Mouse (Mus musculus) kidney, embryonic 16.5 days (tissue): ENCODE results near the gene Syt17. TPM values are rescaled to one million over a fixed set of nuclear protein-coding genes. Genes with fewer than 3 reads are reported as not detected.

Experiments
- ATAC-seq: fragments of 200-750 bp; cut with Nextera tagmentation; 2 replicates; pipeline ENCODE4 v1.8.0; 2017; ENCODE audit warnings: moderate TSS enrichment; ENCODE audit not compliant: low FRiP score, low TSS enrichment
- H3K27ac ChIP-seq: fragments of 300-500 bp; sonication (generic); 2 replicates; pipeline ENCODE4 v1.5.1; 2014; ENCODE audit warnings: low read length
- H3K27me3 ChIP-seq: fragments of 300-500 bp; sonication (generic); 2 replicates; pipeline ENCODE4 v1.6.1; 2014; ENCODE audit warnings: low read length, control low read depth, mixed read lengths; ENCODE audit not compliant: insufficient read depth
- H3K36me3 ChIP-seq: fragments of 300-500 bp; sonication (generic); 2 replicates; pipeline ENCODE4 v1.6.1; 2014; ENCODE audit warnings: low read length, control low read depth, mixed read lengths; ENCODE audit not compliant: insufficient read depth
- H3K4me1 ChIP-seq: fragments of 300-500 bp; sonication (generic); 2 replicates; pipeline ENCODE4 v1.6.1; 2014; ENCODE audit warnings: low read length, control low read depth, mixed read lengths; ENCODE audit not compliant: insufficient read depth
- H3K4me2 ChIP-seq: fragments of 300-500 bp; sonication (generic); replicated peaks from 2 replicates; pipeline ENCODE4 v1.6.1; 2014; ENCODE audit warnings: low read depth, low read length
- H3K4me3 ChIP-seq: fragments of 300-500 bp; sonication (generic); 2 replicates; pipeline ENCODE4 v1.5.1; 2014; ENCODE audit warnings: mild to moderate bottlenecking, low read length
- H3K9ac ChIP-seq: fragments of 300-500 bp; sonication (generic); replicated peaks from 2 replicates; pipeline ENCODE4 v1.6.1; 2014; ENCODE audit warnings: low read length
- H3K9me3 ChIP-seq: fragments of 300-500 bp; sonication (generic); 2 replicates; pipeline ENCODE4 v1.6.1; 2016; ENCODE audit warnings: low read length, control low read depth
- WGBS: fragments of 180-500 bp; shearing (Covaris S2); extraction: QIAGEN DNeasy Blood & Tissue Kit; methylation state at CpG from one replicate; pipeline ENCODE4 v1.1.7; 2014; 5-methylcytosine and 5-hydroxymethylcytosine counted together
- polyA plus RNA-seq: library from polyadenylated mRNA; unstranded; fragments of >200 nt; fragmentation: Nextera tagmentation; extraction: Ambion mirVana; gene quantifications from 2 replicates; pipeline ENCODE4 v1.2.1, GENCODE M21; 2015

Gene Syt17
- polyA plus RNA-seq, 1 experiment from 2014 or later, result 12.6 TPM

DNA sequence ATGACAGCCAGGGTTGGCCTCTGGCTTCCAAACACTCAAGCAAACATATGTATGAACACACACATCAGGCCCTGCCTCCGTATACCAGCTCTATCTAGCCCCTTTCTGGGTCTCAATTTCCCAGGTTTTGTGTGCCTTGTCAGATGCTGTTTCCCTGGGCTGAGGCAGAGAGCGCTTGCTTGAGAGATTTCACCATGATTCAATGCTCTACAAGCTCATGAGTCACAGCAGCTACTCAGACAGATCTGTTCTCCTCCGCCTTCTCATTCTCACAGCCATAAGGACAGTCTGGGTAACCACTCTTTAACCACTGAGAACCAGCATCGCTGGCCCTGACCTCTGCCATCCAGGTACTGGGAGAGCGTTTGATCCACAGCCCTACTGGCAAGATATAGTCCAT is 57.3 kb downstream of the Syt17 start:
- 94% methylated on average over 5 of the region's 5 CpGs for WGBS
- ATAC-seq, result no peak
- Histone ChIP-seq H3K27ac (no peak overlapping the region), H3K9me3 (no peaks in the 10 kb centered on the region), H3K4me3 (no peak overlapping the region), H3K9ac (no peak overlapping the region), H3K4me2 (no peak overlapping the region), H3K27me3 (no peaks in the 10 kb centered on the region), H3K4me1 (no peaks in the 10 kb centered on the region), H3K36me3 (no peaks in the 10 kb centered on the region)

DNA sequence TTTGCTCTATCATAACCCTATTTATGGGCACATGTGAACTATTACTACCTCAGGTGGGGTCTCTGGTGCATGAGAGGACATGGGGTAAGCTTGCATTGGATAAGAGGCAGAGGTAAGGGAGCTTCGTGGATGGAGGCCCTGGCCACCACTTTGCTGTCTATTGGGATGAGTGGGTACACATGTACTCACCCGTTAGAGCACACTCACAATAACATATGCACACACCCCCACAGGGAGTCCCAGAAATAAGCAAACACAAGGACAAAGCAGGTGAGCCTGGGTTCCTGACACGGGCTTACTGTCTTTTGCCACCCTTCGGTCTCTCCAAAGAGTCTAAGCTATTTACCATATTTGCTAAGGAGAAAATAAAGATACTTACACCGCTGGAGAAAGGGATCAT is 67.0 kb downstream of the Syt17 start:
- H3K36me3 ChIP-seq, result no peaks in the 10 kb centered on the region
- 87% methylated on average over 5 of the region's 5 CpGs for WGBS
- H3K4me2 ChIP-seq, result no peak overlapping the region
- no peak overlapping the region for H3K9ac ChIP-seq
- ATAC-seq, result no peak
- no peak overlapping the region for H3K4me3 ChIP-seq
- no peaks in the 10 kb centered on the region for H3K4me1 ChIP-seq
- no peaks in the 10 kb centered on the region for H3K9me3 ChIP-seq
- no peaks in the 10 kb centered on the region for H3K27me3 ChIP-seq
- H3K27ac ChIP-seq, result no peak overlapping the region

DNA sequence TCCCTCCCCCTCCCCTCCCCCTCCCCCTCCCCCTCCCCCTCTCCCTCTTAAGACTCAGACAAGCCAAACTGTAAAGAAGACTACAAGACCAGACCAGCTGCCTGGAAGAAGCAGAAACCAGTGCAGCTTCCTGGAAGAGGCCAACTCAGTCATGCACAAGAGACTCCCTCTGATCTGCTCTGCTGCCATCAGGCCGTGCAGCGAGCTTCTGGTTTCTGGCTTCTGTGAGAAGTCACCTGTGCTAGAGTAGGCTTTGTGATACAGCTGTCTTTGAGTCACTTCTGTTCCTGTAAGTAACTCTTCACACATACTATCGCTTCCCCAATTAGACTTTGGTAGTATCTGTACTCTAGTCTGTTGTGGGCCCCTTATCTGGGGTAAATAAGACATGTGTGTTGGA is 68.0 kb downstream of the Syt17 start:
- no peak overlapping the region for H3K9ac ChIP-seq
- no peaks in the 10 kb centered on the region for H3K27me3 ChIP-seq
- no peak overlapping the region for H3K4me2 ChIP-seq
- 0 out of 2 replicates have a peak, but pooled peaks have one; percentile 46 for ATAC-seq
- H3K4me3 ChIP-seq, result no peak overlapping the region
- no peaks in the 10 kb centered on the region for H3K4me1 ChIP-seq
- no peaks in the 10 kb centered on the region for H3K36me3 ChIP-seq
- WGBS, result 62% methylated on average over 3 of the region's 3 CpGs
- no peak overlapping the region for H3K27ac ChIP-seq
- H3K9me3 ChIP-seq, result no peaks in the 10 kb centered on the region

DNA sequence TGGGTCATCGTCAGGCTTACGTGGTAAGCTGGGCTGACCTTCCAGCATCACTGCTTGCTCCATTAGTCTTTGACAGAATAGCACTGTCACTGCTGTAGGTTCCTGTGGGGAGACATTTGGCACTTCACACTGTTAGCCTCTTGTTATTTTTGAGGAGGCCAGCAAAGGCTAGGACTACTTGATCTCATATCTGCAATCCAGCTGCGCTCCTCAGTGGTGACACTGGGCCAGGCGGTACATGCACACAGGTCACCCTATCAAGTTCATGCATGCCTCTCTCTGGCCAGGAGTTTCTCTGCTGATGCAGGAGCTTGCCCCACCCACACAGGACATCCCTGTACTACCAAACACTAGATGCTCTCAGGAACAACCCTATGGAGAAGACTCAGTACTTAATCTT is 71.4 kb downstream of the Syt17 start:
- Histone ChIP-seq H3K36me3 (no peaks in the 10 kb centered on the region), H3K27ac (no peak overlapping the region), H3K9me3 (no peaks in the 10 kb centered on the region), H3K4me1 (no peaks in the 10 kb centered on the region), H3K4me2 (no peak overlapping the region), H3K9ac (no peak overlapping the region), H3K4me3 (no peak overlapping the region), H3K27me3 (no peaks in the 10 kb centered on the region)
- ATAC-seq, result no peak
- WGBS, result 89% methylated on average over 4 of the region's 4 CpGs

DNA sequence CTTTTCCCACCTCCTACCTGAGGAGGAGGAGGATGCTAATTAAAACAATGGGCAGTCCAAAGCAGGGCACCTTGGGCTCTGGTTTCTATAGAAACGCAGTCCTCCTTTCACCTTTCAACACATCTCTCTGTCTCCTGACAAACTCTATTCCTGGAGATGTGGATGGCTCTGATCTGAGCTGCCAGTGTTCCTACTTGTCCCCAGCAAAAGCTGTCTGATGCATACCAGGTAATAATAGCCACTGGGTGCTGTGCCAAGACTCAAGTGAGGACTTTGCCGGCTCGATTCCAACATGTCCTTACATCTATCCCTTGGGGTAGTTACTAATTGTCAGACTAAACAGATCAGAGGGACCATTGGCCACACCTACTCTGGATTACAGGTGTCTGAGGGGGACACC is 72.7 kb downstream of the Syt17 start:
- H3K4me2 ChIP-seq, result no peak overlapping the region
- H3K27ac ChIP-seq, result no peak overlapping the region
- H3K9ac ChIP-seq, result no peak overlapping the region
- no peaks in the 10 kb centered on the region for H3K4me1 ChIP-seq
- WGBS, result 92% methylated on average over 3 of the region's 3 CpGs
- no peak overlapping the region for H3K4me3 ChIP-seq
- H3K36me3 ChIP-seq, result no peaks in the 10 kb centered on the region
- no peaks in the 10 kb centered on the region for H3K27me3 ChIP-seq
- H3K9me3 ChIP-seq, result no peaks in the 10 kb centered on the region
- no peak for ATAC-seq

DNA sequence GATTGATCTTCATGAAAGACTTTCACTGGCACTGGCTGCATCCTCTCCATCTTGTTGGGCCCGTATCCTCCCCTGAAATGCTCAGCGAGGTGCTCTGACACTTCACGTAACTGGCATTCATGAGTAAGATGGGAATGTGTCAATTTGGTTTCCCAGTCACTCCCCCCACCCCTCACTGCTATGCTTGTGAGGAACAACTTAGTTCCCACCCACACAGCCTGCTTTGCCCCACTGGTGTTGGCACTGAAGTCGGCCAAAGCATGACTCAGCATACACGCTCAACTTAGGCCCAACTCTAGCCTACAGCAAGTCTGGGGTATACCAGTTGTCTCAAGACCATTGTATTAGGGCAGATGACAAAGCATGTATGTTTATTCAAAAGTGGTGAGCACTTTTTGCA is 76.7 kb downstream of the Syt17 start:
- Histone ChIP-seq H3K4me1 (no peaks in the 10 kb centered on the region), H3K36me3 (no peaks in the 10 kb centered on the region), H3K27ac (no peak overlapping the region), H3K9me3 (no peaks in the 10 kb centered on the region), H3K27me3 (no peaks in the 10 kb centered on the region), H3K4me3 (no peak overlapping the region), H3K9ac (no peak overlapping the region), H3K4me2 (no peak overlapping the region)
- ATAC-seq, result no peak
- 92% methylated on average over 5 of the region's 5 CpGs for WGBS

DNA sequence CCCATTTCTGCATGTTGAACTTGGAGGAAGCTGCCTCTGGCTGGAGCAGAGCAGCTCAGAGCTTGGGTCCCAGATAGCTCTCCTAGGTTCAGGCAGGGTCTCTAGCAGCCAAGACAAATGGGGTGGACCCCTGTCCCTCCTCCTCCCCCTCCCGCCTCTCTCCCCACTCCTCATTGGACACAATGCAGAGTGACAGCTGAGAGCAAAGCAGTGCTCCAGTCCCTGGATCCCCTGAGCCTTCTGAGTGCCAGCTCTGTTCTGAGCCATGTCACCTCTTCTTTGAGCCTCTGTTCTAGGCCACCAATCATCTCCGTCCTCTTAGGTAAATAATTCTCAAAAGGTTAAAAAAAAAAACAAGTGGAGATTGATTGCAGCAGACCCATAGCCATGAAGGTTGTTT is 78.3 kb downstream of the Syt17 start:
- Histone ChIP-seq H3K9ac (no peak overlapping the region), H3K9me3 (no peaks in the 10 kb centered on the region), H3K36me3 (no peaks in the 10 kb centered on the region), H3K27ac (peak overlapping the region; percentile 46), H3K4me3 (no peak overlapping the region), H3K27me3 (no peaks in the 10 kb centered on the region), H3K4me1 (peaks cover under 1% of the 10 kb centered on the region; the same call in 1 of the 2 replicates), H3K4me2 (no peak overlapping the region)
- WGBS, result 53% methylated on average over 2 of the region's 2 CpGs
- peak; percentile 31; the same call in 1 of the 2 replicates for ATAC-seq

DNA sequence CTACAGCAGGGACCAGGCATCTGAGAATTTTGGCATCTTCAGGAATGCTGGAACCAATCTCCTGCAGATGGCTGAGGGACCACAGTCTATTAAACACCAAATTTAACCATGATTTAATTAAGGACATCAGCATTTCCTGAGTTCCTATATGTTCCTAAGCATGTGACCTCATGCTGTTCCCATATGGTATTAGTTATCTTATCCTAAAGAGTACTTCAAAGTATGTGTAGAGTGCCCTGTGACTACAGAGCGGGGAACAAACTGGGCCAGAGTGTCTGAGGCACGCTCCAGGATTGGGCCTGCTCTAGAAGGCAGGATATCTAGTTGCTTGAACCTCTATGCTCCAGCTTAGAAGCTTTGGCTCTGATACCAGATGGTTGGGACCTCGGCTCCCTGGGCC is 82.1 kb downstream of the Syt17 start:
- H3K4me1 ChIP-seq, result peaks cover 8% of the 10 kb centered on the region; the same call in 1 of the 2 replicates
- H3K27me3 ChIP-seq, result no peaks in the 10 kb centered on the region
- WGBS, result 90% methylated on average over 3 of the region's 3 CpGs
- H3K27ac ChIP-seq, result no peak overlapping the region
- no peak overlapping the region for H3K4me3 ChIP-seq
- no peak overlapping the region for H3K9ac ChIP-seq
- H3K9me3 ChIP-seq, result no peaks in the 10 kb centered on the region
- H3K4me2 ChIP-seq, result no peak overlapping the region
- no peaks in the 10 kb centered on the region for H3K36me3 ChIP-seq
- ATAC-seq, result no peak

DNA sequence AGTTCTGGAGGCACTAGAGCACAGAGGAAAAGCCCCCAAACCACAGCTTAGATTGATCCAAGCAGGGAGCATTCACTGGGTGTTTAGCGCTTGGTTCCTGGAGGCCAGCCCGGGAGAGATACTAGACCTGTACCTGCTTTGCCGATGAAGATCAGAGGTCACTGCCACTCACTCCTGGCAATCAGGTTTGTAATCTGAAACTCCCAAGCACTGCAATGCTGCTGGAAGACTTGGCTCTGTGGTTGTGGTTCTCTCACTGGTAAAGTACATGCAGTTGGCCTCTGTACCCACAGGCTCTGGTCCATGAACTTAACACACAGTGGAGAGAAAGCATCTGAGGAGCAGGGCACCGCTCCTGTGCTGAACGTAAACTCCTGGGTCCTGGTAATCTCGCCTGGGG is 82.8 kb downstream of the Syt17 start:
- no peak overlapping the region for H3K4me3 ChIP-seq
- H3K27me3 ChIP-seq, result no peaks in the 10 kb centered on the region
- no peak for ATAC-seq
- no peaks in the 10 kb centered on the region for H3K9me3 ChIP-seq
- H3K9ac ChIP-seq, result no peak overlapping the region
- H3K4me1 ChIP-seq, result peaks cover 8% of the 10 kb centered on the region; the same call in 1 of the 2 replicates
- no peaks in the 10 kb centered on the region for H3K36me3 ChIP-seq
- no peak overlapping the region for H3K4me2 ChIP-seq
- 51% methylated on average over 6 of the region's 6 CpGs for WGBS
- peak overlapping the region; percentile 79 for H3K27ac ChIP-seq

DNA sequence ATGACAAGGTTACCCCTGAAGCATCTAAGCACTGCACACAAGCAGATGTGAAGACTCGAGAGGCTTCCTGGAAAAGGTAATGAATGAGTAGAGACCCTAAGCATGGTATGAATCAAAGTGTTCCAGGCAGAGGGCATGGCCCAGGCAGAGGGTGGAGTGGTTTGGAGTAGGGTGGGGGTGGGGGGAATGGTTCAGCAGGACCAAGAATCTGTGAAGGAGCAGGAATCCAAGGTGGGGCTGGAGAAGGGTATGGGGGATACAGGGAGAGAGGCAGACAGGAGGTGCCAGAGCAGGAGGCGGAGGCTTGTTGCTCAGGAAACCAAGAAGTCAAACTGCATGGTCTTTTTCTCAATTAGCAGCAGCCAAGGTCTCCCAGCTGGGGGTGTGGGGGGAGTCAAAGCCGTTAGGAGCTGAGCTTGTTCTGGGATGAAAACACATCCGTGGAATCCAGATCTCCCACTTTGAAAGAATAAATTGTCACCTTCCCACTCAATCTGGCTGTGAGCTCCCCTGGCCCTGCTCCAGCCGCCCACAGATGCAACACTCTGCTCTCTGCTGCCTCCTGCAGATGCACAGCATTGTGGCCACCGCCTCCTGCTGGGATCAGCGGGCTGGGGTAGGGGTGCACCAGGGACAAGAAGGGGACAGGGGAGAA is 83.5 kb downstream of the Syt17 start:
- H3K4me2 ChIP-seq, result no peak overlapping the region
- 36% methylated on average over 7 of the region's 7 CpGs for WGBS
- peak; percentile 28; the same call in 1 of the 2 replicates for ATAC-seq
- H3K9ac ChIP-seq, result no peak overlapping the region
- peaks cover 8% of the 10 kb centered on the region; the same call in 1 of the 2 replicates for H3K4me1 ChIP-seq
- peak overlapping the region; percentile 79 for H3K27ac ChIP-seq
- no peaks in the 10 kb centered on the region for H3K27me3 ChIP-seq
- H3K36me3 ChIP-seq, result no peaks in the 10 kb centered on the region
- no peak overlapping the region for H3K4me3 ChIP-seq
- H3K9me3 ChIP-seq, result no peaks in the 10 kb centered on the region
